Mouse (Mus musculus) limb, embryonic 12.5 days (tissue): Measurements from ENCODE around the gene Haus2. TPM values are rescaled to one million over a fixed set of nuclear protein-coding genes. Genes with fewer than 3 reads are reported as not detected.

Experiments used
- ATAC-seq: fragments of 200-750 bp; cut with Nextera tagmentation; 2 replicates; pipeline ENCODE4 v1.8.0; 2017; ENCODE audit warnings: low read depth, moderate TSS enrichment; ENCODE audit not compliant: insufficient number of reproducible peaks, insufficient read depth, low FRiP score, low TSS enrichment
- H3K27ac ChIP-seq: fragments of 300-500 bp; sonication (generic); 2 replicates; pipeline ENCODE4 v1.5.1; 2016; ENCODE audit warnings: mild to moderate bottlenecking, moderate library complexity
- H3K27me3 ChIP-seq: fragments of 300-500 bp; sonication (generic); 2 replicates; pipeline ENCODE4 v1.6.1; 2016; ENCODE audit warnings: mild to moderate bottlenecking, moderate library complexity
- H3K36me3 ChIP-seq: fragments of 300-500 bp; sonication (generic); 2 replicates; pipeline ENCODE4 v1.6.1; 2016; ENCODE audit warnings: mild to moderate bottlenecking, moderate library complexity
- H3K4me1 ChIP-seq: fragments of 300-500 bp; sonication (generic); replicated peaks from 2 replicates; pipeline ENCODE4 v1.6.1; 2016
- H3K4me2 ChIP-seq: fragments of 300-500 bp; sonication (generic); 2 replicates; pipeline ENCODE4 v1.6.1; 2016; ENCODE audit warnings: mild to moderate bottlenecking, moderate library complexity
- H3K4me3 ChIP-seq: fragments of 300-500 bp; sonication (generic); replicated peaks from 2 replicates; pipeline ENCODE4 v1.5.1; 2016; ENCODE audit warnings: mild to moderate bottlenecking
- H3K9ac ChIP-seq: fragments of 300-500 bp; sonication (generic); replicated peaks from 2 replicates; pipeline ENCODE4 v1.6.1; 2016; ENCODE audit warnings: mild to moderate bottlenecking, moderate library complexity
- H3K9me3 ChIP-seq: fragments of 300-500 bp; sonication (generic); 2 replicates; pipeline ENCODE4 v1.6.1; 2016; ENCODE audit warnings: mild to moderate bottlenecking, moderate library complexity
- WGBS: fragments of 180-500 bp; shearing (Covaris S2); methylation state at CpG from one replicate; pipeline ENCODE4 v1.1.7; 2016; 5-methylcytosine and 5-hydroxymethylcytosine counted together
- polyA plus RNA-seq: library from polyadenylated mRNA; unstranded; fragments of >200 nt; fragmentation: Nextera tagmentation; extraction: Ambion mirVana; gene quantifications from 2 replicates; pipeline ENCODE4 v1.2.1, GENCODE M21; 2016

The Haus2 gene
- polyA plus RNA-seq, 1 experiment from 2014 or later = 29.2 TPM

- H3K4me1 ChIP-seq = no peaks in the 10 kb centered on the region
- ATAC-seq = no peak
- WGBS = 100% methylated on average over 1 of the region's 1 CpGs
- H3K4me3 ChIP-seq = no peak overlapping the region
- H3K27me3 ChIP-seq = no peaks in the 10 kb centered on the region
- no peaks in the 10 kb centered on the region for H3K9me3 ChIP-seq
- no peak overlapping the region for H3K9ac ChIP-seq
- no peak overlapping the region for H3K27ac ChIP-seq
- H3K36me3 ChIP-seq = peaks cover 51% of the 10 kb centered on the region
- H3K4me2 ChIP-seq = no peak overlapping the region
Observed at GRCm38 (mm10) chr2:120619538-120619937, 10.4 kb downstream of the Haus2 start.

GRCm38 (mm10) chr2:120622920-120623319 lies 13.7 kb downstream of the Haus2 start:
- no peaks in the 10 kb centered on the region for H3K4me1 ChIP-seq

GRCm38 (mm10) chr2:120628076-120628865 lies 19.1 kb downstream of the Haus2 start:
- Histone ChIP-seq H3K4me3 (peak overlapping the region; percentile 53), H3K27ac (no peak overlapping the region), H3K4me2 (peak overlapping the region; percentile 63), H3K9ac (0 out of 2 replicates have a peak overlapping the region, but pooled peaks have one; percentile 27), H3K4me1 (no peaks in the 10 kb centered on the region), H3K27me3 (no peaks in the 10 kb centered on the region), H3K9me3 (no peaks in the 10 kb centered on the region), H3K36me3 (no peaks in the 10 kb centered on the region)
- WGBS = 28% methylated on average over 10 of the region's 10 CpGs
- ATAC-seq = peak; percentile 26; the same call in 1 of the 2 replicates

More at GRCm38 (mm10) chr2:120622920-120623319, 13.7 kb downstream of the Haus2 start:
- Histone ChIP-seq H3K36me3 (peaks cover 24% of the 10 kb centered on the region), H3K27ac (no peak overlapping the region), H3K9ac (no peak overlapping the region), H3K4me3 (no peak overlapping the region), H3K27me3 (no peaks in the 10 kb centered on the region), H3K4me2 (no peak overlapping the region), H3K9me3 (no peaks in the 10 kb centered on the region)
- ATAC-seq = no peak

GRCm38 (mm10) chr2:120628886-120629735 lies 19.9 kb downstream of the Haus2 start, which contains the start of gene Stard9:
TSS of gene Stard9 (plus strand) at chr2:120629121.
- peak; percentile 100 for ATAC-seq
- peak within 1 kb of the TSS; percentile 41; the same call in 1 of the 2 replicates for H3K27ac ChIP-seq
- H3K9ac ChIP-seq = peak within 1 kb of the TSS; percentile 53
- H3K4me1 ChIP-seq = no peaks in the 10 kb centered on the region
- no peaks in the 10 kb centered on the region for H3K36me3 ChIP-seq
- H3K27me3 ChIP-seq = no peaks in the 10 kb centered on the region
- H3K4me2 ChIP-seq = peak within 1 kb of the TSS; percentile 63
- 3% methylated on average over 36 of the region's 36 CpGs for WGBS
- peak within 1 kb of the TSS; percentile 53 for H3K4me3 ChIP-seq
- no peaks in the 10 kb centered on the region for H3K9me3 ChIP-seq

- H3K36me3 ChIP-seq = peaks cover 8% of the 10 kb centered on the region
- H3K27ac ChIP-seq = no peak overlapping the region
- 0 out of 2 replicates have a peak overlapping the region, but pooled peaks have one; percentile 63 for H3K4me2 ChIP-seq
- 74% methylated on average over 2 of the region's 2 CpGs for WGBS
- H3K27me3 ChIP-seq = no peaks in the 10 kb centered on the region
- no peak overlapping the region for H3K4me3 ChIP-seq
- no peak overlapping the region for H3K9ac ChIP-seq
- ATAC-seq = no peak
- no peaks in the 10 kb centered on the region for H3K9me3 ChIP-seq
- H3K4me1 ChIP-seq = no peaks in the 10 kb centered on the region
Observed at GRCm38 (mm10) chr2:120630246-120630645, 21.1 kb downstream of the Haus2 start.

GRCm38 (mm10) chr2:120630655-120631054 lies 21.5 kb downstream of the Haus2 start:
- H3K9ac ChIP-seq = no peak overlapping the region
- WGBS = 82% methylated on average over 2 of the region's 2 CpGs
- ATAC-seq = no peak
- H3K9me3 ChIP-seq = no peaks in the 10 kb centered on the region
- H3K27me3 ChIP-seq = no peaks in the 10 kb centered on the region
- no peak overlapping the region for H3K4me3 ChIP-seq
- no peak overlapping the region for H3K4me2 ChIP-seq
- no peaks in the 10 kb centered on the region for H3K4me1 ChIP-seq
- no peak overlapping the region for H3K27ac ChIP-seq
- H3K36me3 ChIP-seq = peaks cover 12% of the 10 kb centered on the region

- no peak for ATAC-seq
- no peaks in the 10 kb centered on the region for H3K4me1 ChIP-seq
- H3K9ac ChIP-seq = no peak overlapping the region
- no peak overlapping the region for H3K4me2 ChIP-seq
- 87% methylated on average over 2 of the region's 2 CpGs for WGBS
- H3K36me3 ChIP-seq = peaks cover 12% of the 10 kb centered on the region
- H3K4me3 ChIP-seq = no peak overlapping the region
- no peak overlapping the region for H3K27ac ChIP-seq
- no peaks in the 10 kb centered on the region for H3K27me3 ChIP-seq
- H3K9me3 ChIP-seq = no peaks in the 10 kb centered on the region
Observed at GRCm38 (mm10) chr2:120631521-120631920, 22.3 kb downstream of the Haus2 start.

- H3K9ac ChIP-seq = no peak overlapping the region
- WGBS = 80% methylated on average over 4 of the region's 4 CpGs
- H3K9me3 ChIP-seq = no peaks in the 10 kb centered on the region
- H3K4me1 ChIP-seq = no peaks in the 10 kb centered on the region
- no peak overlapping the region for H3K4me2 ChIP-seq
- no peaks in the 10 kb centered on the region for H3K27me3 ChIP-seq
- ATAC-seq = no peak
- no peak overlapping the region for H3K27ac ChIP-seq
- no peak overlapping the region for H3K4me3 ChIP-seq
- H3K36me3 ChIP-seq = peaks cover 12% of the 10 kb centered on the region
Observed at GRCm38 (mm10) chr2:120631957-120632356, 22.8 kb downstream of the Haus2 start.

GRCm38 (mm10) chr2:120640835-120641234 lies 31.7 kb downstream of the Haus2 start:
- no peak for ATAC-seq
- no peak overlapping the region for H3K4me3 ChIP-seq

GRCm38 (mm10) chr2:120643836-120644235 lies 34.7 kb downstream of the Haus2 start:
- H3K4me3 ChIP-seq = no peak overlapping the region
- 80% methylated on average over 7 of the region's 7 CpGs for WGBS
- H3K4me1 ChIP-seq = no peaks in the 10 kb centered on the region
- H3K9me3 ChIP-seq = no peaks in the 10 kb centered on the region
- H3K36me3 ChIP-seq = no peaks in the 10 kb centered on the region
- no peak overlapping the region for H3K27ac ChIP-seq
- H3K4me2 ChIP-seq = no peak overlapping the region
- H3K27me3 ChIP-seq = no peaks in the 10 kb centered on the region
- H3K9ac ChIP-seq = no peak overlapping the region
- no peak for ATAC-seq

More at GRCm38 (mm10) chr2:120640835-120641234, 31.7 kb downstream of the Haus2 start:
- Histone ChIP-seq H3K36me3 (no peaks in the 10 kb centered on the region), H3K27me3 (no peaks in the 10 kb centered on the region), H3K9me3 (no peaks in the 10 kb centered on the region), H3K9ac (no peak overlapping the region), H3K4me1 (no peaks in the 10 kb centered on the region), H3K27ac (no peak overlapping the region), H3K4me2 (no peak overlapping the region)
- WGBS = 93% methylated on average over 8 of the region's 8 CpGs

GRCm38 (mm10) chr2:120646777-120647176 lies 37.6 kb downstream of the Haus2 start:
- ATAC-seq = no peak
- no peaks in the 10 kb centered on the region for H3K36me3 ChIP-seq
- no peaks in the 10 kb centered on the region for H3K27me3 ChIP-seq
- no peak overlapping the region for H3K4me3 ChIP-seq
- no peak overlapping the region for H3K9ac ChIP-seq
- H3K4me2 ChIP-seq = no peak overlapping the region
- no peak overlapping the region for H3K27ac ChIP-seq
- no peaks in the 10 kb centered on the region for H3K4me1 ChIP-seq
- WGBS = 44% methylated on average over 4 of the region's 4 CpGs
- no peaks in the 10 kb centered on the region for H3K9me3 ChIP-seq
